Mouse (Mus musculus): ENCODE data around the gene Cmss1. TPM values are rescaled to one million over a fixed set of nuclear protein-coding genes. Genes with fewer than 3 reads are reported as not detected.

The Cmss1 gene
- polyA plus RNA-seq, 1 experiment = 36.3 TPM

DNA sequence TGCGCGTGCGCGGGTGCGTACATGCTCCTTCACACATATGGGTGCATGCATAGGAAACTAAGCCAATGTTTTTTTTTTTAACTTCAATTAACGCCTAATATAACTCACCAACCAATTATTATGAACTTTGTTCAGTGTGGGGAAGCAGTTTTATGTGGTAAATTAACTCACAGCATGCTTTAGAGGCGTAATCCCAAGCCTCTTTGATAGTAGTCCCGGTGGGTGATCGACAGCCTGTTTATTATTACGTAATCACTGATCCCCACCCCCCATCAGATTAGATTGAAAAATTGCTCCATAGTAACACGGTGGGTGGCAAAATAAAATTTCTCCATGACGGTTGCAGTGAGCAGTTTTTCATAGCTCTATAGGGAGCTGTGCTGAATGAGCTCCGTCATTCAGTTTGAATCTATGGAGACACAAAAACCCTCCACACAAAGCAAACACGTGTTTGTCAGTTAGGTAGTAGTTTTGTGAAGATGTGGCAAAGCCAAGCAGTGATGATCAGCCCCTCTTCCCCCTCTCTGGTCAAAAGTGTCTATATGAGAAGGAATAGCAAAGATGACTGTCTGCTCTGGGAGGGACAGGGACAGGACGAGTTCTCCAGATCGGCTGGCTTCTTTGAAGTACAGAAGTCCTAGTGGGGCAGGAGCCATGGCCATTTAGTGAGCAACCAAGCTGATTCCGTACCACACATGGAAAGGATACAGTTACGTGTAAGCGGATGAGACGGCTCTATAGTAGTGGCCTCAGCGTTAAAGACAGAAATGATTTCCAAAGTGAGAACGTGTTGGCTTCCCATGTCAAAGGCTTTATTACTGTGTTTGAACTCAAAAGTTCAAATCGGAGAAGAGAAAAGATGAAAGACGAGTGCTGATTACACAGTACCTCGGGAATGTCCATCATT, 303.6 kb downstream of the Cmss1 start:
- no peaks in the 10 kb centered on the region for H3K9me3 ChIP-seq
- H3K4me1 ChIP-seq = peaks cover 6% of the 10 kb centered on the region
- peaks cover 2% of the 10 kb centered on the region for H3K36me3 ChIP-seq (replicated peaks; ENCODE audit: low read length)
- no peak overlapping the region for H3K4me3 ChIP-seq (replicated peaks)
- no peaks in the 10 kb centered on the region for H3K27me3 ChIP-seq (replicated peaks)
- TF ChIP-seq FLI1 (IDR thresholded peaks at IDR 0.05; ENCODE audit: low read length) = no peak
- TF ChIP-seq GATA1 (IDR thresholded peaks at IDR 0.05; ENCODE audit: borderline replicate concordance, low read length) = no peak

DNA sequence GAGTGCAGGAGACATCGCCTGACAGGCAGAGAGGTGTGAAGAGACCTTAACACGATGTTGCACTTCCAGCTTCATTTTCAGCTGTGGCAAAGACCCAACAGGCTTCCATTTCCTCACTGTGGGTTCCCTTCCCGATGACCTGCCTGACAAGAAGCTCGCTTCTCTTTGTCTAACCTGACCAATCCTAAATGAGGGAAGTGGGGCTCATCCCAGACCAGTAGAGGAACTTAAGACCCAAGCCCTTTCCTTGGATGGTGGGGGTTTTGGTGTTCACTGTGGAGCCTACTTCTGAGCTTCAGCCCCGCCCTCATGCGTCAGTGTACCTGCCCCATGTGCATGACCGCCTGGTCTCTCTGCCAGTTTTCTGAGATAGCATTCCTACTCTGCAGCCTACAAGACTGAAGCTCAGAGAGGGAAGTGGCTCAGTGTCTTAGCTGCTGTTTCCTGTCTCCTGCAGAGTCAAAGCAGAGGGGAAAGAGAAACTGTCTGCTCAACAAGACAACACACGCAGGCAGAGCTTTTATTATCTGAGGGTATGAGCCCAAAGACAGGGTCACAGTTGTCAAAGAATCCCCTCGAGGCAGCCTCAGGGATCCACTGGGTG, 305.1 kb downstream of the Cmss1 start:
- H3K9me3 ChIP-seq = no peaks in the 10 kb centered on the region
- H3K36me3 ChIP-seq (replicated peaks; ENCODE audit: low read length) = peaks cover 2% of the 10 kb centered on the region
- peak overlapping the region; percentile 8 for H3K4me3 ChIP-seq (replicated peaks)
- TF ChIP-seq FLI1 (IDR thresholded peaks at IDR 0.05; ENCODE audit: low read length) (no peak), GATA1 (IDR thresholded peaks at IDR 0.05; ENCODE audit: borderline replicate concordance, low read length) (no peak)
- peaks cover 6% of the 10 kb centered on the region for H3K4me1 ChIP-seq
- no peaks in the 10 kb centered on the region for H3K27me3 ChIP-seq (replicated peaks)

GRCm38 (mm10) chr16:57295216-57295934, 311.3 kb downstream of the Cmss1 start:
- TF ChIP-seq GATA1 (IDR thresholded peaks at IDR 0.05; ENCODE audit: borderline replicate concordance, low read length) = no peak
- no peak for TF ChIP-seq FLI1 (IDR thresholded peaks at IDR 0.05; ENCODE audit: low read length)
- H3K9me3 ChIP-seq = no peaks in the 10 kb centered on the region

DNA sequence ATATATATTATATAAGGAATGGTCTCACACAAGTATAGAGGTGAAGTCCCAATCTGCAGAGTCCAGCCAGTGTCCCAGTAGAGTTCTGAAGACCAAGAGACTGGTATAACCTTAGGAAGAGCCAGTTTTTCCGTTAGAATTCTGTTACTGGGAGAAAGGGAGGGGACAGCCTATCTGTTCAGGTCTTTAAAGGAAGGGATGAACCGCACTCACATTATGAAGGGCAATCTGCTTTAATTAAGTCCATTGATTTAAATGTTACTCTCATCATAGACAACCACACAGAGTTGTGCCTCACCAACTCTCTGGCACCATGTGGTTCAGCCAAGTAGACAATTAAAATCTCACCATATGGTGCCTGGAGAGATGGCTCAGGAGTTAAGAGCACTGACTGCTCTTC, 313.9 kb downstream of the Cmss1 start, which contains the start of gene Tmem30c:
Tmem30c (minus strand) TSS at position 101 of the 400 bp plus-strand sequence.
- TF ChIP-seq FLI1 (IDR thresholded peaks at IDR 0.05; ENCODE audit: low read length) = no peak
- no peak for TF ChIP-seq GATA1 (IDR thresholded peaks at IDR 0.05; ENCODE audit: borderline replicate concordance, low read length)
- Histone ChIP-seq H3K9me3 (no peaks in the 10 kb centered on the region), H3K27me3 (replicated peaks) (peaks cover 2% of the 10 kb centered on the region), H3K36me3 (replicated peaks; ENCODE audit: low read length) (no peaks in the 10 kb centered on the region), H3K4me3 (replicated peaks) (no peak within 1 kb of the TSS), H3K4me1 (0 out of 2 replicates have a peak, but pooled peaks cover 4% of the 10 kb centered on the region)

More at GRCm38 (mm10) chr16:57295216-57295934, 311.3 kb downstream of the Cmss1 start:
- no peak overlapping the region for H3K4me3 ChIP-seq (replicated peaks)
- H3K27me3 ChIP-seq (replicated peaks) = peaks cover 2% of the 10 kb centered on the region
- 0 out of 2 replicates have a peak, but pooled peaks cover 4% of the 10 kb centered on the region for H3K4me1 ChIP-seq
- no peaks in the 10 kb centered on the region for H3K36me3 ChIP-seq (replicated peaks; ENCODE audit: low read length)

DNA sequence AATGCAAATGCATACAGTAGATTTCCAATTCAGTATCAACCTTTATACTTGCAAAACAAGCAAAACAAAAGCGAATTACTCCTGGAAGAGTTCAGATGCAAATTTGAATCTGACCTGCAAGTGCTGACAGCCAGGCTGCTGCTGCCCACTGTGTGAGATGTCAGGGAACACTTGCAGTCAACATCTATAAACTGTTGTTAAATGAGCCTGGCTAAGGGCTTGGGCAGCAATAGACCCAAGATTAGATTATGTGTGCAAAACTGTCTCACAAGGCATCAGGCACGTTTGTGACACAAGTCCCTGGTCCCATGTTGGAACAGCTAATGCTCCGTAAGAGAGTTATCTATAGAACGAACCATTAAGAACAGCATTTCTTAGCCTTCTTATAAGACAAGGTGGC, 314.4 kb downstream of the Cmss1 start:
- TF ChIP-seq GATA1 (IDR thresholded peaks at IDR 0.05; ENCODE audit: borderline replicate concordance, low read length) (no peak), FLI1 (IDR thresholded peaks at IDR 0.05; ENCODE audit: low read length) (no peak)
- H3K9me3 ChIP-seq = no peaks in the 10 kb centered on the region
- H3K27me3 ChIP-seq (replicated peaks) = peaks cover 2% of the 10 kb centered on the region

DNA sequence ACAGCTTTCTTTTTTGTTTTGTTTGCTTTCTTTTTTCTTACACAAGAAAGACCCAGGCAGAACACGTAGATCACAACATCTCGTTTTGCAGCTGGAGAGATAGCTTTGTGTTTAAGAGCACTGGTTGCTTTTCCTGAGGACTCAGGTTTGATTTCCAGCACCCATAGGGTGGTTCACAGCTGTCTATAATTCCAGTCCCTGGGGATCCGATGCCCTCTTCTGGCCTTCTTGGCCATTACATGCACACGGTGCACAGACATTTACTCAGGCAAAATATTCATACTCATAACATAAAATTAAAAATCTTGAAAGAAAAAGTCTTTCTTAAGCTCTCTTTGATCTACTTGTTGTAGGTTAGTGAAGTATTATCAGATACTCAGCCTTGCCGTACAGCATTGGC, 315.0 kb downstream of the Cmss1 start:
- no peaks in the 10 kb centered on the region for H3K9me3 ChIP-seq
- H3K4me3 ChIP-seq (replicated peaks) = no peak overlapping the region
- 0 out of 2 replicates have a peak, but pooled peaks cover 4% of the 10 kb centered on the region for H3K4me1 ChIP-seq
- TF ChIP-seq GATA1 (IDR thresholded peaks at IDR 0.05; ENCODE audit: borderline replicate concordance, low read length) (no peak), FLI1 (IDR thresholded peaks at IDR 0.05; ENCODE audit: low read length) (no peak)
- H3K27me3 ChIP-seq (replicated peaks) = peaks cover 2% of the 10 kb centered on the region
- H3K36me3 ChIP-seq (replicated peaks; ENCODE audit: low read length) = no peaks in the 10 kb centered on the region

More for the DNA sequence above, 314.4 kb downstream of the Cmss1 start:
- Histone ChIP-seq H3K4me1 (0 out of 2 replicates have a peak, but pooled peaks cover 4% of the 10 kb centered on the region), H3K4me3 (replicated peaks) (no peak overlapping the region), H3K36me3 (replicated peaks; ENCODE audit: low read length) (no peaks in the 10 kb centered on the region)

GRCm38 (mm10) chr16:57281417-57281816, 325.2 kb downstream of the Cmss1 start:
- H3K4me1 ChIP-seq = no peaks in the 10 kb centered on the region
- TF ChIP-seq GATA1 (IDR thresholded peaks at IDR 0.05; ENCODE audit: borderline replicate concordance, low read length) (no peak), FLI1 (IDR thresholded peaks at IDR 0.05; ENCODE audit: low read length) (no peak)

GRCm38 (mm10) chr16:57280221-57281217, 326.1 kb downstream of the Cmss1 start:
- Histone ChIP-seq H3K4me3 (replicated peaks) (no peak overlapping the region), H3K36me3 (replicated peaks; ENCODE audit: low read length) (no peaks in the 10 kb centered on the region), H3K27me3 (replicated peaks) (no peaks in the 10 kb centered on the region), H3K9me3 (no peaks in the 10 kb centered on the region), H3K4me1 (no peaks in the 10 kb centered on the region)
- TF ChIP-seq GATA1 (IDR thresholded peaks at IDR 0.05; ENCODE audit: borderline replicate concordance, low read length) (no peak), FLI1 (IDR thresholded peaks at IDR 0.05; ENCODE audit: low read length) (no peak)

More at GRCm38 (mm10) chr16:57281417-57281816, 325.2 kb downstream of the Cmss1 start:
- H3K9me3 ChIP-seq = no peaks in the 10 kb centered on the region
- no peaks in the 10 kb centered on the region for H3K27me3 ChIP-seq (replicated peaks)
- no peaks in the 10 kb centered on the region for H3K36me3 ChIP-seq (replicated peaks; ENCODE audit: low read length)
- no peak overlapping the region for H3K4me3 ChIP-seq (replicated peaks)

Data from megakaryocyte, embryonic 14.5 days (primary cell).